Mouse (Mus musculus): ENCODE data around the gene Rbbp4. TPM values are rescaled to one million over a fixed set of nuclear protein-coding genes. Genes with fewer than 3 reads are reported as not detected.
A peak's percentile ranks its signal among the peaks of the same experiment; 100 is the strongest.

Rbbp4 gene
- total and polyA plus RNA-seq, 3 experiments, result 41.4 to 179 (median 73.3) TPM

GRCm38 (mm10) chr4:129335216-129336074 lies at the start of gene Rbbp4, which contains the start of gene Zbtb8os (continued):
- TF ChIP-seq ETS1 (conservative IDR thresholded peaks at IDR 0.05; ENCODE audit: low read depth, low read length), result peak; percentile 47; the same call in 1 of the 2 replicates

- no peaks in the 10 kb centered on the region for H3K79me2 ChIP-seq (replicated peaks; ENCODE audit: control insufficient read depth, extremely low read depth, insufficient read depth, poor library complexity, severe bottlenecking)
- DNase-seq (ENCODE audit: extremely low read depth), result no peak
- in situ Hi-C loops (cut with MboI; ENCODE audit: low pct_ligation_motif_present, low pct_unique_long_range_greater_than_20kb, low sequenced_read_pairs), result no loop called here
- peaks cover 0 to 6% of the 10 kb centered on the region in 2 experiments; a peak in 1 of 4 replicates for H3K4me1 ChIP-seq (ENCODE audit: control insufficient read depth in 1 of 2, insufficient read depth in 2 of 2)
- no peak overlapping the region for H3K27ac ChIP-seq (ENCODE audit: insufficient read depth, low read depth)
- no peak overlapping the region for H3K4me2 ChIP-seq (ENCODE audit: insufficient read depth, low read depth, poor library complexity, severe bottlenecking)
- H3K27me3 ChIP-seq (replicated peaks), result peaks cover 11% of the 10 kb centered on the region
- H3K36me3 ChIP-seq (replicated peaks in 1 of 2; ENCODE audit: control insufficient read depth in 1 of 2, insufficient read depth in 1 of 2, low read length in 1 of 2), result no peaks in the 10 kb centered on the region
- H3K4me3 ChIP-seq (replicated peaks in 1 of 3; ENCODE audit: low read depth in 2 of 3, low read length in 2 of 3, poor library complexity in 1 of 3), result no peak overlapping the region
- no peak for TF ChIP-seq CHD1 (IDR thresholded peaks at IDR 0.05; ENCODE audit: low read depth, low read length)
- no peak for TF ChIP-seq KAT2A (IDR thresholded peaks at IDR 0.05; ENCODE audit: insufficient replicate concordance, low read length)
- no peak for TF ChIP-seq ZKSCAN1 (IDR thresholded peaks at IDR 0.05; ENCODE audit: borderline replicate concordance, low read depth, low read length)
- no peak for TF ChIP-seq JUND (conservative IDR thresholded peaks at IDR 0.05; ENCODE audit: low read depth, low read length)
- no peak for TF ChIP-seq E2F4 (IDR thresholded peaks at IDR 0.05; ENCODE audit: insufficient replicate concordance, low read depth, low read length)
- no peak for TF ChIP-seq EP300 (IDR thresholded peaks at IDR 0.05; ENCODE audit: low read length)
- no peak for TF ChIP-seq POLR2A (IDR thresholded peaks at IDR 0.05; ENCODE audit: low read depth, low read length)
- TF ChIP-seq CTCF (conservative IDR thresholded peaks at IDR 0.05 in 1 of 2, IDR thresholded peaks at IDR 0.05 in 1 of 2; ENCODE audit: low read depth in 2 of 2, low read length in 2 of 2), result no peak
- no peak for TF ChIP-seq MAFK (IDR thresholded peaks at IDR 0.05; ENCODE audit: insufficient replicate concordance, low read length)
- H3K9ac ChIP-seq (ENCODE audit: insufficient read depth, low read depth), result no peak overlapping the region
- no peaks in the 10 kb centered on the region for H3K9me3 ChIP-seq (replicated peaks; ENCODE audit: low read length)
- dilution Hi-C loops (cut with MboI; ENCODE audit: extremely low pct_ligation_motif_present, extremely low pct_unique_long_range_greater_than_20kb, low sequenced_read_pairs), result no loop called here
Observed at GRCm38 (mm10) chr4:129384440-129384839, 49.3 kb upstream of the Rbbp4 start.

GRCm38 (mm10) chr4:129383586-129383985 lies 48.4 kb upstream of the Rbbp4 start:
- dilution Hi-C loops (cut with MboI; ENCODE audit: extremely low pct_ligation_motif_present, extremely low pct_unique_long_range_greater_than_20kb, low sequenced_read_pairs), result no loop called here
- Histone ChIP-seq H3K36me3 (replicated peaks in 1 of 2; ENCODE audit: control insufficient read depth in 1 of 2, insufficient read depth in 1 of 2, low read length in 1 of 2) (no peaks in the 10 kb centered on the region), H3K4me1 (ENCODE audit: control insufficient read depth in 1 of 2, insufficient read depth in 2 of 2) (peaks cover 0 to 6% of the 10 kb centered on the region in 2 experiments; a peak in 1 of 4 replicates), H3K9ac (ENCODE audit: insufficient read depth, low read depth) (no peak overlapping the region), H3K4me3 (replicated peaks in 1 of 3; ENCODE audit: low read depth in 2 of 3, low read length in 2 of 3, poor library complexity in 1 of 3) (no peak overlapping the region), H3K4me2 (ENCODE audit: insufficient read depth, low read depth, poor library complexity, severe bottlenecking) (no peak overlapping the region), H3K79me2 (replicated peaks; ENCODE audit: control insufficient read depth, extremely low read depth, insufficient read depth, poor library complexity, severe bottlenecking) (no peaks in the 10 kb centered on the region), H3K27ac (ENCODE audit: insufficient read depth, low read depth) (no peak overlapping the region), H3K9me3 (replicated peaks; ENCODE audit: low read length) (no peaks in the 10 kb centered on the region), H3K27me3 (replicated peaks) (peaks cover 17% of the 10 kb centered on the region)
- no peak for TF ChIP-seq MAX (IDR thresholded peaks at IDR 0.05; ENCODE audit: low read length)
- in situ Hi-C loops (cut with MboI; ENCODE audit: low pct_ligation_motif_present, low pct_unique_long_range_greater_than_20kb, low sequenced_read_pairs), result no loop called here
- no peak for DNase-seq (ENCODE audit: extremely low read depth)

Measured in CH12.LX (cell line).